Mouse (Mus musculus) liver, embryonic 14.5 days (tissue): Measurements from ENCODE around the gene Pop4. TPM values are rescaled to one million over a fixed set of nuclear protein-coding genes. Genes with fewer than 3 reads are reported as not detected.

Experiments
- ATAC-seq: fragments of 200-750 bp; cut with Nextera tagmentation; 2 replicates; pipeline ENCODE4 v1.8.0; 2017; ENCODE audit warnings: moderate number of reproducible peaks, mild to moderate bottlenecking, moderate library complexity; ENCODE audit not compliant: insufficient read depth
- DNase-seq, 3 experiments: peaks; one replicate each; pipeline ENCODE4 v3.0.0-alpha.2; 2012 to 2013; ENCODE audit warnings: low read depth in 3 of 3, low spot score in 3 of 3
- H3K27ac ChIP-seq: fragments of 300-500 bp; sonication (generic); 2 replicates; pipeline ENCODE4 v1.5.1; 2014; ENCODE audit warnings: moderate library complexity, mild to moderate bottlenecking, control low read depth, inconsistent platforms
- H3K27me3 ChIP-seq: fragments of 300-500 bp; sonication (generic); 2 replicates; pipeline ENCODE4 v1.6.1; 2014; ENCODE audit warnings: mild to moderate bottlenecking, low read length, moderate library complexity; ENCODE audit not compliant: control insufficient read depth, insufficient read depth
- H3K36me3 ChIP-seq: fragments of 300-500 bp; sonication (generic); replicated peaks from 2 replicates; pipeline ENCODE4 v1.6.1; 2014; ENCODE audit warnings: low read depth; ENCODE audit not compliant: control insufficient read depth, insufficient read depth
- H3K4me1 ChIP-seq, 2 experiments: fragments of 200-500 bp in 1 of 2; fragments of 300-500 bp in 1 of 2; sonication (generic) in 1 of 2; replicated peaks; 2 replicates each; pipeline ENCODE4 v1.6.1; 2012 to 2014; ENCODE audit warnings: antibody characterized with exemption in 1 of 2, inconsistent platforms in 1 of 2, low read length in 1 of 2; ENCODE audit not compliant: control insufficient read depth in 2 of 2, insufficient read depth in 2 of 2
- H3K4me2 ChIP-seq: fragments of 300-500 bp; sonication (generic); 2 replicates; pipeline ENCODE4 v1.6.1; 2014; ENCODE audit warnings: low read depth, mild to moderate bottlenecking, control low read depth, moderate library complexity
- H3K4me3 ChIP-seq, 2 experiments: fragments of 200-500 bp in 1 of 2; fragments of 300-500 bp in 1 of 2; sonication (generic) in 1 of 2; 2 replicates each; pipeline ENCODE4 v1.5.1; 2012 to 2014; ENCODE audit warnings: low read depth in 2 of 2, low read length in 2 of 2, mild to moderate bottlenecking in 2 of 2, control low read depth in 1 of 2, inconsistent platforms in 1 of 2, moderate library complexity in 1 of 2; ENCODE audit not compliant: insufficient read depth in 1 of 2
- H3K9ac ChIP-seq: fragments of 300-500 bp; sonication (generic); replicated peaks from 2 replicates; pipeline ENCODE4 v1.6.1; 2014; ENCODE audit warnings: mild to moderate bottlenecking, control low read depth, moderate library complexity
- H3K9me3 ChIP-seq: fragments of 300-500 bp; sonication (generic); 2 replicates; pipeline ENCODE4 v1.6.1; 2016; ENCODE audit warnings: low read length, mixed read lengths; ENCODE audit not compliant: control insufficient read depth
- CTCF ChIP-seq: IDR thresholded peaks from 2 replicates; pipeline ENCODE4 v1.5.1; 2016; ENCODE audit warnings: antibody characterized with exemption, low read depth, control low read depth
- EP300 ChIP-seq: IDR thresholded peaks from 2 replicates; pipeline ENCODE4 v1.6.1; 2016; ENCODE audit warnings: antibody characterized with exemption, low read depth
- WGBS: fragments of 180-500 bp; shearing (Covaris S2); extraction: QIAGEN DNeasy Blood & Tissue Kit; methylation state at CpG from one replicate; pipeline ENCODE4 v1.1.7; 2014; ENCODE audit not compliant: insufficient replicate concordance; 5-methylcytosine and 5-hydroxymethylcytosine counted together
- polyA plus RNA-seq, 2 experiments: library from polyadenylated mRNA; depleted of rRNA in 1 of 2; stranded (reverse) in 1 of 2; unstranded in 1 of 2; fragments of >200 nt; fragmentation: Nextera tagmentation in 1 of 2; extraction: Ambion mirVana in 1 of 2; gene quantifications; 2 replicates each; pipeline versions ENCODE4 v1.2.1 to v1.2.3; 2012 to 2014

Gene Pop4
- polyA plus RNA-seq, 2 experiments = 8.5 to 14.2 TPM

- 23% methylated on average over 8 of the region's 8 CpGs for WGBS
- peak overlapping the region; percentile 51 to 52 for H3K4me3 ChIP-seq
- H3K27ac ChIP-seq = no peak overlapping the region
- peak overlapping the region; percentile 71 for H3K4me2 ChIP-seq
- no peak for TF ChIP-seq EP300
- TF ChIP-seq CTCF = no peak
- no peaks in the 10 kb centered on the region for H3K36me3 ChIP-seq
- no peaks in the 10 kb centered on the region for H3K27me3 ChIP-seq
- DNase-seq = no peak
- H3K9me3 ChIP-seq = no peaks in the 10 kb centered on the region
- no peak for ATAC-seq
- no peak overlapping the region for H3K9ac ChIP-seq
- H3K4me1 ChIP-seq = peaks cover 0 to 6% of the 10 kb centered on the region in 2 experiments; a peak in 1 of 4 replicates
Measured at GRCm38 (mm10) chr7:38228329-38228728, 42.9 kb downstream of the Pop4 start.

GRCm38 (mm10) chr7:38227900-38228298 is 43.3 kb downstream of the Pop4 start, which contains the start of gene Plekhf1:
Gene Plekhf1 (minus strand): TSS chr7:38228016.
- no peaks in the 10 kb centered on the region for H3K9me3 ChIP-seq
- H3K27me3 ChIP-seq = no peaks in the 10 kb centered on the region
- peak within 1 kb of the TSS; percentile 71 for H3K4me2 ChIP-seq
- H3K4me1 ChIP-seq = peaks cover 0 to 6% of the 10 kb centered on the region in 2 experiments; a peak in 1 of 4 replicates
- peak within 1 kb of the TSS; percentile 34 for H3K9ac ChIP-seq
- H3K27ac ChIP-seq = no peak within 1 kb of the TSS
- ATAC-seq = peak; percentile 92
- WGBS = under 1% methylated on average over 36 of the region's 36 CpGs
- TF ChIP-seq CTCF = no peak
- peak within 1 kb of the TSS; percentile 51 to 64 for H3K4me3 ChIP-seq
- no peaks in the 10 kb centered on the region for H3K36me3 ChIP-seq
- peak; percentile 66 to 68 (median 67) for DNase-seq

GRCm38 (mm10) chr7:38227181-38227899 is 43.9 kb downstream of the Pop4 start:
- Histone ChIP-seq H3K36me3 (no peaks in the 10 kb centered on the region), H3K27ac (no peak overlapping the region), H3K4me1 (peaks cover 0 to 6% of the 10 kb centered on the region in 2 experiments; a peak in 1 of 4 replicates), H3K4me3 (peak overlapping the region; percentile 51 to 64), H3K9ac (peak overlapping the region; percentile 34), H3K9me3 (no peaks in the 10 kb centered on the region), H3K27me3 (no peaks in the 10 kb centered on the region), H3K4me2 (peak overlapping the region; percentile 71)
- TF ChIP-seq CTCF (no peak; the same call in 1 of the 2 replicates), EP300 (no peak)
- DNase-seq (no peak), ATAC-seq (peak; percentile 42)
- 2% methylated on average over 25 of the region's 25 CpGs for WGBS

- H3K4me2 ChIP-seq = no peak overlapping the region
- TF ChIP-seq CTCF (no peak), EP300 (no peak)
- peaks cover 0 to 6% of the 10 kb centered on the region in 2 experiments; a peak in 1 of 4 replicates for H3K4me1 ChIP-seq
- no peak overlapping the region for H3K9ac ChIP-seq
- no peaks in the 10 kb centered on the region for H3K27me3 ChIP-seq
- no peak overlapping the region for H3K27ac ChIP-seq
- H3K36me3 ChIP-seq = no peaks in the 10 kb centered on the region
- H3K9me3 ChIP-seq = no peaks in the 10 kb centered on the region
- ATAC-seq (no peak), DNase-seq (no peak)
- 66% methylated on average over 2 of the region's 2 CpGs for WGBS
- H3K4me3 ChIP-seq = no peak overlapping the region
Measured at GRCm38 (mm10) chr7:38226226-38226625, 45.0 kb downstream of the Pop4 start.

GRCm38 (mm10) chr7:38224577-38225369 is 46.5 kb downstream of the Pop4 start:
- TF ChIP-seq EP300 (no peak), CTCF (no peak)
- H3K4me3 ChIP-seq = no peak overlapping the region
- no peak overlapping the region for H3K9ac ChIP-seq
- DNase-seq = no peak
- no peak for ATAC-seq
- no peak overlapping the region for H3K27ac ChIP-seq
- no peaks in the 10 kb centered on the region for H3K36me3 ChIP-seq
- H3K9me3 ChIP-seq = no peaks in the 10 kb centered on the region
- peaks cover 0 to 6% of the 10 kb centered on the region in 2 experiments; a peak in 1 of 4 replicates for H3K4me1 ChIP-seq
- 69% methylated on average over 11 of the region's 13 CpGs for WGBS
- H3K27me3 ChIP-seq = no peaks in the 10 kb centered on the region
- H3K4me2 ChIP-seq = no peak overlapping the region
